Mouse (Mus musculus) heart, adult 11 months (tissue): ENCODE data around the gene Grn.
A peak's percentile ranks its signal among the peaks of the same experiment; 100 is the strongest.

Source experiments
- DNase-seq: peaks from one replicate; pipeline ENCODE4 v3.0.0; 2022

Gene Grn

DNA sequence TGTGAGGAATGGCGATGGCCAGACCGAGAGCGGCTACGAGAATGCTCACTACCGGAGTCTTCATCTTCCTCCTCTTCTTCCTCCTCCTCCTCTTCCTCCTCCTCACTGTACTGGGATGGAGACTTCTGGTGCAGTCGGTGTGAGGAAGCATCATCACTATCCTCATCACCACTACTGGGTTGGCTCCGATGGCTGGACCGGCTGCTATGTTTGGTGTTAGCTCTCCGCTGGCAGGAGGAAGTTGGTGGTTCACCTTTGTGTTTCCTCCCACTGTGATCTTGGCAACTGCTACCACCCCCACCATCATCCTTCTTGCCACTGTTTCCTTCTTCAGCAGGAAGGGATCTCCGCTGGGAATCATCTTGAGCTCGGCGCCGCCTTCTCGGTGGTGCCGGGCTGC is 50.0 kb downstream of the Grn start:
- peak; percentile 77 for DNase-seq

DNA sequence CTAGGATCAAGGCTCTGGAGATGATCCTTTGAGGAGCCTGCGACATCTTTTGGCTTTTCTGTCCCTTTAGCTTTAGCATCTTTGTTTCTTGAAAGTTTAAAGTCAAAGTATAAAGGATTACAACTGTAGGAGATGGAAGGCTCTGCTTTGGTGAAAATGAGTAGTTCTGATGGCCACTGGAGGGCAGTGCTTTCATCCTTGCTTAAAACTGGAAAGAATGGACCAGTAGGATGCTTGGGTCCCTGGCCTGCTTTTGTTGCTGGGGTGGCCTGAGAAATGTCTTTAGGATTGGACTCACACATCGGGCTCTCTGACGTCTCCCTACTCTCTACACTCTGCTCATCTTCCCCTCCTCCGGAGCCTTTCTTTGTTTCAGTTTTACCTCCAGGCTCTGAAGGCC is 50.8 kb downstream of the Grn start:
- peak; percentile 82 for DNase-seq

DNA sequence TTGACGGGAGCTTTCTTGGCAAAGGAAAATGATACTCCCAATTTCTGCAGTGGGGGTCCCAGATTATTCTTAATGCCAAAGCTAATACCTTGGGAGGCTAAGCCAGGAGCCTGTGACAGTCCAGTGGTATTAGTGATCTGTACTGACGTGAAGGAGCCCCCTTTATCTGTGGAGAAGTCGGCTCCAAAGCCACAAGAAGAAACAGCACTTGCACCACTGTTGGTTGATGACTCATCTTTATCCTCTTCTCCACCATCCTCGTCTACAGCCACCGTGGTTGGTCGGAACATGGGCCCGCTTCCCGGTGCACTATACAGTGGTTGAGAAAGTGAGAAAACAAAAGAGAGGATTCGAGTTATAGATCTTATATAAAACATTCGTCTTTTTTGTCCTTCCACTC is 51.7 kb downstream of the Grn start:
- peak; percentile 80 for DNase-seq
